Mouse (Mus musculus) heart, postnatal 10 days (tissue): ENCODE data around the gene B3gnt5. TPM values are rescaled to one million over a fixed set of nuclear protein-coding genes. Genes with fewer than 3 reads are reported as not detected.
"Not testable (repeated sequence)": the region's sequence is repeated elsewhere in the genome, so short reads cannot be mapped to it uniquely, and the experiment has no call there.

Experiments
- DNase-seq, 2 experiments: peaks; one replicate each; pipeline ENCODE4 v3.0.0; 2021
- intact Hi-C: fragments of 180-260 bp; cut with DNase I; formaldehyde crosslinking; loops from one replicate; pipeline ENCODE4 v1.15.1; 2025
- total RNA-seq, 2 experiments: library from RNA; stranded (reverse); gene quantifications; 2 replicates each; pipeline ENCODE4 v1.2.3; 2021

The B3gnt5 gene
- 1 to 10 TPM; 3.6 to 4.0 TPM for total RNA-seq

DNA sequence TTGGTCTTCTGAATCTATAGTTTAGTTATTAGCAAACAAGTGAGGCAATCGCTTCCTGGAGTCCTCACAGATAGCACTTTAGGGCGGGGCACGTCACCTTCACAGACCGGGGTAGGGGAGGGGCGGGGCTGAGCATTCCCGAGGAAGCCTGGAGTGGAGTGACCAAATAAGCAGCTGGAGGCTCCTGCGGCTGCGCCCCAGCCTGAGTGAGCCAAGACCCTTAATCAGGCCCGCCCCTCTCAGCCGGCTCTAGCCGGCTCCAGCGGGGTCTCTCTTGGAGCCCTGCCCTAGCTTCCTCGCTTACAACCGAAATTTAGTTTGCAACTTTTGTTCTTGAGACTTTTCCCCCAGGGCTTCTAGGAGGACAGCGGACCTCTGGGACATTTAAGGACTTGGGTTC is at the start of gene B3gnt5:
TSS of gene B3gnt5 (plus strand) at position 135 of the 400 bp plus-strand sequence.
- DNase-seq: peak; percentile 66 to 73
- intact Hi-C loops: no loop called here

DNA sequence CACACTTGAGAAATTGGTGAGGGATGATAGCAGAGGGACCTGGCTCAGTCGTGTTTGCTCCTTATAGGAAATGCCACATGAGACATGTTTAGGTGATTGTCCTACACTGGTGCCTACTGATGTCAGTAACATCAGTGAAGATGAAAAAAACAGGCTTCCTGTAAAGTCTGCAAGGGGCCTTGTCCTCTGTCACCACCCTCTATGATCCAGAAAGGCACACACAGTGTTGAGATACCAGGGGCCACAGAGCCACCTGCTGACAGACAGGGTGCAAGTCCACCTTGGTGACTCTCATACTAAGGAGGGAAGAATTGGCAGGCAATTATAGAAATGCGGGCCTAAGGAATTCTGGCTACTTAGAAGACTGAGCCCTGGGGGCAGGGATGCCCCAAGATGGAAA is 39.0 kb upstream of the B3gnt5 start:
- intact Hi-C loops: loop anchor here (5.0 kb wide), 2 partner anchors 186 to 466 kb away; no protein-coding TSS in a partner anchor
- DNase-seq: no peak

DNA sequence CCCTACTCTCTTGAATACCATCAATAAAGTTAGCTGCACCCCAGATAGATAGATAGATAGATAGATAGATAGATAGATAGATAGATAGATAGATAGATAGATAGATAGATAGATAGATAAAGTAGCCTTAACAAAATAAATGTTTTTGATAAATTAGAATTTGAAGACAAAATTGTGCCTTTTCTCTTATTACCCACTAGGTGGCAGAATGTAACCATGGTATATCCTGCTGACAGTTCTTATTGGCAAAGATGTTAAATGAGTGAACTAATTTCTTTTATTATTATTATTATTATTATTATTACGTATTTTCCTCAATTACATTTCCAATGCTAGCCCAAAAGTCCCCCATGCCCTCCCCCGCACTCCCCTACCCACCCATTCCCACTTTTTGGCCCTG is 35.9 kb upstream of the B3gnt5 start:
- intact Hi-C loops: loop anchor here (1.0 to 5.0 kb wide), 3 partner anchors 124 to 463 kb away; no protein-coding TSS in a partner anchor

DNA sequence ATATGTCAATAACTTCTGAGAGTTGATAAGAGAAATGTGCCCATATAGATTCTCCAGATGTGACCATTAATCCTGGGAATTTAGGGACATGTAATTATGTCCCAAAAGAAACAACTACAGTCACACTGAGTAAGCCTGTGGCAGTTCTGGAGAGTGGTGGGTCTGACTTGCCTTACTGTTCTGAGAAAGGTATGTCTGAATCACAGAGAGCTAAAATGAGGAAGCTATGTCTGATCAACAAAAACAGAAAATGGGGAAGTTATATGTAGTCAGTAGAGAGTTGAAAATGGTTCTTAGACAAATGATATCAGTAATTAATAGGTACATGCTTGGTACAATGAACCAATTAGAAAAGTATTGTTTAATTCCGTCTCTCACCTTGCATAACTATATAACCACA is 27.1 kb upstream of the B3gnt5 start:
- no peak for DNase-seq
- intact Hi-C loops: no loop called here

More for the DNA sequence above, 35.9 kb upstream of the B3gnt5 start:
- DNase-seq: not testable (repeated sequence)

DNA sequence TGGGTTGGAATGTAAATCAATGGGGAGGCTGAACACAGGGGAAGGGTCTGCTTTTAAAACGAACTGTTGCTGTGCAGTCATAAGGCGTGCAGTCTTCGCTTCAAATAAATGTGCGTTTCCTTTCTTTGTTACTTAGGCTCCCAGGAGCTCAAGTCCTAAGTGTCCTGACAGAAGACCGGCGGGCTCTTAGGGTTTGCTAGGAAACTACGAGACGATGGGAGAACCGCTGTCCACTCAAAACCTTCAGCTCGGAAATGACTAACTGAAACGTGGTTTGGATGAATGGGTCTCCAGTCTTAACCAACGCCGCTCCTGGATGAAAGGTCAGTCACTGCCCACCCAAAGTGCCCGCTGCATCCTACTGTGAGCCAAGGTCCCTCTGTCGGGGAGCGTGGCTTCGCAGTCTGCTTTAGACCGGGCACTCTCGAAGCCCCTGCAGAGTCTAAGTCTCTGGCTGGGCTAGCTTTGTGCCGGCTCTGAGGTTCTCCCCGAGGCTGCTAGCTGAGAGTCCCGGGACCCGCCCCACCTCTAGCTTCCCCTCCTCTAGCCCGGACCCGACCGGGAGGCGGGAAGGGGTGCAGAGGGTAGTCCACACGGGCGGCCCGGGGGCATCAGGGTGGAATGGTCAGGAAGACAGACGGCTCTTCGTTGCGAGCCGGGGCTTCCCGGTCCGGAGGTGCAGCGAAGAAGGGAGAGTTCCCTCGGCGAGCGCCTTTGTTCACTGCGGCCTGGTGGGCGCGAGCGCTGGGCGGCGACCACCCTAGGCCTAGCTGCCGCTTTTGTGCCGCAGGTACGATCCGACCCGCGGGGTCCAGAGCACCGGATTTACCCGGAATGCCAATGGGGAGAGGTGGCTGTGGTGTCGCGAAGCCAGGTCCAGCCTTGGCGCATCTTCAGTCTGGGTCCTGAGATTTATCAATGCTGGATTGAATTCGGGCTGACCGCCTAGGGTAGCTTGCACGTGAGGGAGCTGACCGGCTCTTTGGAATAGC is 793 bp downstream of the B3gnt5 start:
- intact Hi-C loops: no loop called here
- DNase-seq: peak; percentile 32 to 53

DNA sequence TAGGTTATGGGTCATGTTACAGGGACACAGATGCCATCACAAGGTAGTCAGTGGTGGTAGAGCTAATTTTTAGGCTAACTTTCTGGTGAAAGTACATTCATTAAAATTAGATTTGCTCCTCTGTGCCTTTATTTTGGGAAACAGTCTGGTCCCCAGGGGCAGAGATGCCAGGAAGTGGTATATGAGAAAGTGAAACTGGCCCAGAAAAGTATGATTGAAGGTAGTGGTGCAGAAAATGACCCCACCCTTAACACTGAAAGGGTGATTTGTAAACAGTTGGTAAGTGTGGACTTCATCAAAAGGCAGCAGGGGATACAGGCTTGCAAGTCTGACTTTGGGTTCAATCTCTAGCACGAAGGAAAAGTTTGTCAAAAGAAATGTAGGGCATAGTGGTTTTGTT is 1.7 kb downstream of the B3gnt5 start:
- peak in 1 of 2 experiments; percentile 8 for DNase-seq
- intact Hi-C loops: no loop called here

DNA sequence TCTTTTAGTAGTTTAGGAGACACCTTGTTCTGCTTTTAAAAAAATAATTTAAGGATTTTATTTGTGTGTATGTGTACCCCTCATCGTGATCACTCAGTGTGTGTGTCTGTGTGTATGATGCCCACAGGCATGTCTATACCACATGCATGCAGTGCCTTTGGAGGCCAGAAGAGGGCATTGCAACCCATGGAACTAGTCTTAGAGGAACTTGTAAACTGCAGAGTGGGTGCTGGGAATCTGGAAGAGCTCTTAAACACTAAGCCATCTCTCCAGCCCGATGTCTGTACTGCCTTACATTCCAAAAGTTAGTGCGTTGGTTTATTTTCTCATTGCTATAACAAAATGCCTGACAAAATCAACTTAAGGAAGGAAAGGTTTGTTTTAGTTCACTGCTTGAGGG is 6.1 kb downstream of the B3gnt5 start:
- intact Hi-C loops: no loop called here

DNA sequence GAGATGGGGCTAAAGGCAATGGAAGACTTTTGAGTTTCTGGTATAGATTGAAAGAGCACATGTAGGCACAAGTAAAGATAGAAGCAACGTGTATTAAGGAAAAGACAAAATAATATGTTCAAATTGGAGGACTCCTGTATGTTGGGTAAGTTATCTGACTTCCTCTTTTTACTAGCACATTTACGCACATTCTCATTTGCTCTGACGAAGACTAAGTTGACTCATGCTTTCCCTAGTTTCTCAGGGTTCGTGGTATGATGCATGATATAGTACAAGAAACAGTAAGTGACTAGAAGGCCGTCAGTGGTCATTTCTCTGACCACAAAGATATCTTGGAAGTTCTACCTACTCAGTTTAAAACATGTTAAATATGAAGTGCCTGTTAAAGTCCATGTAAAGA is 8.0 kb downstream of the B3gnt5 start:
- intact Hi-C loops: no loop called here
- no peak for DNase-seq

More for the DNA sequence above, 6.1 kb downstream of the B3gnt5 start:
- no peak for DNase-seq

DNA sequence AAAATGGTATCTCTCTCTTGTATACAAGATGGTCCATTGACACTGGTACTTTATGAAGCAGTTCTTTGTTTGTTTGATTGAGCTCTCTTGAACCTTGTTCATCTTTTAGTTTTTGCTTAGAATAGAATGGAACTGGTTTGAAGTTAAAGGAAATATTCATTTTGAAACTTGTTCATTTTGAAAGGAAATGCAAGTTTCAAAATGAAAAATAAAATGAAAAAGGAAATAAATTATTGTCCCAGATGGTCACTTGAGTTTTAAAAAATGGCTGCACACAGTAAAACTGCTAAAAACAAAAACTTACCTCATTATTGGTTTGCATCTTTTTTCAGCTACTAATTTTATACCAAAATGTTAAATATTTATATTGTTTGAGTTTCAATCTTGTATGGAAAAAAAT is 12.0 kb downstream of the B3gnt5 start:
- intact Hi-C loops: no loop called here
- DNase-seq: no peak

DNA sequence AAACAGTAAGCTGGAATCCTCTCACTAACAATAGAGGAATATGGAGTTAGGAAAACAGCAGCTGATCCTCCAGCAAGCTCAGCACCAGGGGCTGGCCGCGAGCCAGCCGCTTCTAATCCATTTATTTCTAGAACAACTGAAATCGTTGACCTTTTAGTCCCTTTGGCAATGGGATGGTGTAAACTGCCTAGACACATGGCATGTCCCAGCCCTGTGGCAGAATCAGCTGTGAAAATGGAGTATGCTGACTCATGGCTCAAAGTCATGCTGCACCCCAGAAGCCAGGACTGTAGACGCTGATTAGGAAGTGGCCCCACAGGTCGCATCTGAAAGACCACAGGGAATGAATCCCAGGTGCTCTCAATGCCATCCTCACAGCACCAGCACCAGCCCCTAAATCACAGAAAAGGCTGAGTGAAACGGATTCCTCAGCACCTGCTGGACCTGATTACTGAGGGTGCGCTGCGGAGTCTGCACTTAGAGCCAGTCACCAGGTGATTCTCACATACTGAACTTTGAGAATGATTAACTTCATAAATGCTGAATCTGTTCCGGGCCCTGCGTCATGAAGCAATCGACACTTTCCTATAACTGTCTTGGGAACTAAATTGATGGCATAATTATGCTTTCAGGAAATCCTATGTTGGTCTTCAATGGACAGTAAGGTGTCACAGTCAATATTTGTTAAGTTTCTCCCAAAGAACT is 26.5 kb downstream of the B3gnt5 start:
- DNase-seq: no peak
- intact Hi-C loops: no loop called here

DNA sequence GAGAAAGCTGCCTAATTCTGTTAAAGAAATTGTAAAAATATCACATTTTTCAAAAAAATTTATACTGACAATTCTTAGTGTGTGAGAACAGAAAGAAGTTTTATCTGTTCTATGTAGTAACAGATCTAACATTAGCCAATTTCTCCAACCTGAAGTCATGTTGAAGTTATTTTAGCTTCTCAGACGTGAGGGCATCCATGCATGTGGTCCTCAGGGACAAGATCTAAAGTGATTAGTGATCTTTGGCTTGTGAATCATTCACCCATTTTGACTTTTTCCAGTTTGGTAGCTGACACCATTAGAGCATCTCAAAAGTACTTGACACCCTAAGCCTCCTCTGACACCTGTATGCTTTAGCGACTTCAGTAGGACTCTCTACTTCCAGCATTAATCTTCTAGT is 29.9 kb downstream of the B3gnt5 start:
- no peak for DNase-seq
- intact Hi-C loops: no loop called here

DNA sequence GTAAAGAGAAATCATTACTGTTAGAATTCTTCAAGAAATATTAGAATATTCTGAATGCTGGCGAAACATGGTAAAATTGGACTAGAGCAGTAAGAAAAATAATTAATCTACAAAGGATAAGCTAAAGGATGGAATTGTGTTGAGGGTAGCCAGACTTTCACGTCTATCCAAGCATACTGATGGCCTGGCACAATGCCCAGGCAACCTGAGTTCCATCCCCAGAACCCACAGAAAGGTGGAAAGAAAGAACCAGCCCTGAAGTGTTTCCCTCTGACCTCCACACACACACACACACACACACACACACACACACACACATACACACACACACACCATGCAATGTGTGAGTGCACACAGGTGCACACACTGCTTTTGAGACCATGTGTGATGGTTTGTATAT is 58.8 kb downstream of the B3gnt5 start:
- no peak for DNase-seq
- intact Hi-C loops: no loop called here

Other genes with a start within 250 kb of the B3gnt5 start
- not detected for gene Olfr167, start 237.9 kb upstream of the B3gnt5 start, total RNA-seq
- gene Olfr168, start 224.7 kb upstream of the B3gnt5 start, total RNA-seq: not detected
- gene Olfr169, start 188.4 kb upstream of the B3gnt5 start, total RNA-seq: not detected
- not detected for gene Olfr170, start 148.3 kb upstream of the B3gnt5 start, total RNA-seq
- not detected for gene Olfr171, start 130.3 kb upstream of the B3gnt5 start, total RNA-seq
- gene Lamp3, start 53.8 kb upstream of the B3gnt5 start, total RNA-seq: under 1 TPM in 1 of 2 experiments, not detected in 1; 0.07 TPM
- 10 to 100 TPM in 1 of 2 experiments, 1 to 10 TPM in 1; 8.8 to 12.0 TPM for gene Klhl6, start 222.8 kb downstream of the B3gnt5 start, total RNA-seq